Mouse (Mus musculus) megakaryocyte-erythroid progenitor cell, adult 5-6 weeks (primary cell): ENCODE data around the gene Amigo2. TPM values are rescaled to one million over a fixed set of nuclear protein-coding genes. Genes with fewer than 3 reads are reported as not detected.

Source experiments
- ATAC-seq: replicated peaks from 2 replicates; pipeline ENCODE4 v1.8.0; 2016; ENCODE audit warnings: mild to moderate bottlenecking, inconsistent platforms; ENCODE audit not compliant: severe bottlenecking, poor library complexity, low FRiP score, low TSS enrichment
- total RNA-seq, 2 experiments: library from RNA; stranded (forward) in 1 of 2; stranded (reverse) in 1 of 2; fragments of 200-1000, 215-1000 nt in 1 of 2; fragments of >200 nt in 1 of 2; fragmentation: Nextera tagmentation in 1 of 2; gene quantifications; 2 replicates each; pipeline ENCODE4 v1.2.3; 2014 to 2017

Gene Amigo2
- total RNA-seq (2014; fragmentation: Nextera tagmentation) (11.7 and 15.0 TPM in 2 replicates), total RNA-seq (2017) (14.0 and 15.9 TPM in 2 replicates)

GRCm38 (mm10) chr15:97246911-97247790, at the start of gene Amigo2, which contains the start of gene Pced1b:
Gene Amigo2, minus strand, starts transcription at chr15:97247287.
Gene Pced1b, plus strand, starts transcription at chr15:97247107.
- no peak for ATAC-seq

GRCm38 (mm10) chr15:97291291-97292050, 44.4 kb upstream of the Amigo2 start:
- no peak for ATAC-seq

- no peak for ATAC-seq
Measured at GRCm38 (mm10) chr15:97290351-97290750, 43.3 kb upstream of the Amigo2 start.

GRCm38 (mm10) chr15:97289176-97289575, 42.1 kb upstream of the Amigo2 start:
- no peak for ATAC-seq

GRCm38 (mm10) chr15:97288690-97289089, 41.6 kb upstream of the Amigo2 start:
- no peak for ATAC-seq

GRCm38 (mm10) chr15:97287436-97288143, 40.5 kb upstream of the Amigo2 start:
- no peak for ATAC-seq

- ATAC-seq, result no peak
Measured at GRCm38 (mm10) chr15:97286731-97287130, 39.6 kb upstream of the Amigo2 start.

GRCm38 (mm10) chr15:97285665-97286212, 38.7 kb upstream of the Amigo2 start:
- no peak for ATAC-seq

- no peak for ATAC-seq
Measured at GRCm38 (mm10) chr15:97284201-97284600, 37.1 kb upstream of the Amigo2 start.

- no peak for ATAC-seq
Measured at GRCm38 (mm10) chr15:97282572-97282881, 35.4 kb upstream of the Amigo2 start.

- ATAC-seq, result no peak
Measured at GRCm38 (mm10) chr15:97281712-97282571, 34.9 kb upstream of the Amigo2 start.

- ATAC-seq, result no peak
Measured at GRCm38 (mm10) chr15:97280776-97281175, 33.7 kb upstream of the Amigo2 start.

GRCm38 (mm10) chr15:97280131-97280530, 33.0 kb upstream of the Amigo2 start:
- ATAC-seq, result no peak

- ATAC-seq, result no peak
Measured at GRCm38 (mm10) chr15:97278340-97278948, 31.4 kb upstream of the Amigo2 start.

- ATAC-seq, result no peak
Measured at GRCm38 (mm10) chr15:97277328-97277727, 30.2 kb upstream of the Amigo2 start.

- no peak for ATAC-seq
Measured at GRCm38 (mm10) chr15:97276660-97277153, 29.6 kb upstream of the Amigo2 start.

GRCm38 (mm10) chr15:97275626-97276395, 28.7 kb upstream of the Amigo2 start:
- ATAC-seq, result no peak
